Mouse (Mus musculus): Measurements from ENCODE around the gene Maneal.

GRCm38 (mm10) chr4:124898428-124898827 lies 36.5 kb upstream of the Maneal start:
- no peak for TF ChIP-seq CTCF (IDR thresholded peaks at IDR 0.05; ENCODE audit: borderline replicate concordance, control insufficient read depth, extremely low read depth, insufficient read depth, low read length, poor library complexity)
- TF ChIP-seq POLR2A (IDR thresholded peaks at IDR 0.05; ENCODE audit: control insufficient read depth, extremely low read depth, insufficient read depth, low read length, poor library complexity) = no peak
